Mouse (Mus musculus): Measurements from ENCODE around the gene Usp21. TPM values are rescaled to one million over a fixed set of nuclear protein-coding genes. Genes with fewer than 3 reads are reported as not detected.

Usp21 gene
- polyA plus RNA-seq, 1 experiment from 2014 or later: 119 TPM

- Histone ChIP-seq H3K4me1 (peaks cover 18% of the 10 kb centered on the region), H3K9ac (replicated peaks) (no peak overlapping the region), H3K27ac (replicated peaks) (no peak overlapping the region), H3K4me2 (replicated peaks) (no peak overlapping the region), H3K27me3 (no peaks in the 10 kb centered on the region), H3K9me3 (no peaks in the 10 kb centered on the region), H3K36me3 (peaks cover 63% of the 10 kb centered on the region), H3K4me3 (no peak overlapping the region)
- no peak for ATAC-seq (ENCODE audit: low FRiP score, low read depth)
- WGBS: 84% methylated on average over 11 of the region's 11 CpGs
These were observed 12.6 kb downstream of the Usp21 start for GRCm38 (mm10) chr1:171275144-171275734.

- peaks cover 11% of the 10 kb centered on the region for H3K4me1 ChIP-seq
- H3K4me2 ChIP-seq (replicated peaks): no peak overlapping the region
- peaks cover 63% of the 10 kb centered on the region for H3K36me3 ChIP-seq
- H3K27me3 ChIP-seq: no peaks in the 10 kb centered on the region
- no peak overlapping the region for H3K27ac ChIP-seq (replicated peaks)
- no peak for ATAC-seq (ENCODE audit: low FRiP score, low read depth)
- H3K4me3 ChIP-seq: no peak overlapping the region
- 90% methylated on average over 12 of the region's 12 CpGs for WGBS
- H3K9me3 ChIP-seq: no peaks in the 10 kb centered on the region
- H3K9ac ChIP-seq (replicated peaks): no peak overlapping the region
These were observed 13.6 kb downstream of the Usp21 start for GRCm38 (mm10) chr1:171274171-171274570.

- no peak for ATAC-seq (ENCODE audit: low FRiP score, low read depth)
- Histone ChIP-seq H3K36me3 (peaks cover 46% of the 10 kb centered on the region), H3K4me3 (no peak overlapping the region), H3K9me3 (no peaks in the 10 kb centered on the region), H3K27ac (replicated peaks) (no peak overlapping the region), H3K27me3 (no peaks in the 10 kb centered on the region), H3K4me1 (peaks cover 11% of the 10 kb centered on the region), H3K9ac (replicated peaks) (no peak overlapping the region), H3K4me2 (replicated peaks) (no peak overlapping the region)
- WGBS: 92% methylated on average over 3 of the region's 3 CpGs
These were observed 15.7 kb downstream of the Usp21 start for GRCm38 (mm10) chr1:171272086-171272485.

GRCm38 (mm10) chr1:171271622-171272021 lies 16.2 kb downstream of the Usp21 start:
- Histone ChIP-seq H3K4me2 (replicated peaks) (no peak overlapping the region), H3K4me1 (peaks cover 11% of the 10 kb centered on the region), H3K9ac (replicated peaks) (no peak overlapping the region), H3K9me3 (no peaks in the 10 kb centered on the region), H3K27me3 (no peaks in the 10 kb centered on the region), H3K36me3 (peaks cover 41% of the 10 kb centered on the region), H3K4me3 (no peak overlapping the region), H3K27ac (replicated peaks) (no peak overlapping the region)
- WGBS: 83% methylated on average over 10 of the region's 10 CpGs
- no peak for ATAC-seq (ENCODE audit: low FRiP score, low read depth)

- no peak for ATAC-seq (ENCODE audit: low FRiP score, low read depth)
- Histone ChIP-seq H3K4me3 (peak overlapping the region; percentile 80), H3K27ac (replicated peaks) (no peak overlapping the region), H3K9me3 (no peaks in the 10 kb centered on the region), H3K4me2 (replicated peaks) (peak overlapping the region; percentile 97), H3K4me1 (peaks cover 11% of the 10 kb centered on the region), H3K9ac (replicated peaks) (peak overlapping the region; percentile 84), H3K36me3 (peaks cover 37% of the 10 kb centered on the region), H3K27me3 (no peaks in the 10 kb centered on the region)
- 65% methylated on average over 9 of the region's 9 CpGs for WGBS
These were observed 16.6 kb downstream of the Usp21 start for GRCm38 (mm10) chr1:171271196-171271595.

GRCm38 (mm10) chr1:171270573-171270900 lies 17.3 kb downstream of the Usp21 start:
- Histone ChIP-seq H3K4me2 (replicated peaks) (peak overlapping the region; percentile 97), H3K36me3 (peaks cover 30% of the 10 kb centered on the region), H3K9me3 (no peaks in the 10 kb centered on the region), H3K4me3 (peak overlapping the region; percentile 80), H3K4me1 (peaks cover 11% of the 10 kb centered on the region), H3K9ac (replicated peaks) (peak overlapping the region; percentile 84), H3K27ac (replicated peaks) (no peak overlapping the region), H3K27me3 (no peaks in the 10 kb centered on the region)
- WGBS: 1% methylated on average over 19 of the region's 19 CpGs
- peak; percentile 70 for ATAC-seq (ENCODE audit: low FRiP score, low read depth)

GRCm38 (mm10) chr1:171269848-171270572 lies 17.8 kb downstream of the Usp21 start, which contains the start of gene B4galt3:
B4galt3 (plus strand) TSS chr1:171270328.
- WGBS: 3% methylated on average over 36 of the region's 36 CpGs
- Histone ChIP-seq H3K4me2 (replicated peaks) (peak within 1 kb of the TSS; percentile 97), H3K9ac (replicated peaks) (peak within 1 kb of the TSS; percentile 84), H3K36me3 (peaks cover 25% of the 10 kb centered on the region), H3K4me1 (peaks cover 11% of the 10 kb centered on the region), H3K9me3 (no peaks in the 10 kb centered on the region), H3K27me3 (no peaks in the 10 kb centered on the region), H3K4me3 (peak within 1 kb of the TSS; percentile 80), H3K27ac (replicated peaks) (no peak within 1 kb of the TSS; the same call in 1 of the 2 replicates)
- ATAC-seq (ENCODE audit: low FRiP score, low read depth): peak; percentile 97

GRCm38 (mm10) chr1:171268341-171268740 lies 19.4 kb downstream of the Usp21 start:
- Histone ChIP-seq H3K4me3 (no peak overlapping the region), H3K36me3 (peaks cover 9% of the 10 kb centered on the region; the same call in 1 of the 2 replicates), H3K27ac (replicated peaks) (no peak overlapping the region), H3K4me2 (replicated peaks) (no peak overlapping the region), H3K27me3 (no peaks in the 10 kb centered on the region), H3K4me1 (peaks cover 14% of the 10 kb centered on the region), H3K9me3 (no peaks in the 10 kb centered on the region), H3K9ac (replicated peaks) (no peak overlapping the region)
- no peak for ATAC-seq (ENCODE audit: low FRiP score, low read depth)
- 65% methylated on average over 1 of the region's 1 CpGs for WGBS

GRCm38 (mm10) chr1:171265971-171266744 lies 21.6 kb downstream of the Usp21 start:
- no peak overlapping the region for H3K4me3 ChIP-seq
- peaks cover 24% of the 10 kb centered on the region for H3K4me1 ChIP-seq
- H3K27me3 ChIP-seq: no peaks in the 10 kb centered on the region
- no peak for ATAC-seq (ENCODE audit: low FRiP score, low read depth)
- no peak overlapping the region for H3K4me2 ChIP-seq (replicated peaks)
- no peaks in the 10 kb centered on the region for H3K9me3 ChIP-seq
- no peak overlapping the region for H3K9ac ChIP-seq (replicated peaks)
- no peak overlapping the region for H3K27ac ChIP-seq (replicated peaks)
- WGBS: 75% methylated on average over 4 of the region's 4 CpGs
- H3K36me3 ChIP-seq: no peaks in the 10 kb centered on the region

- peak overlapping the region; percentile 54 for H3K27ac ChIP-seq (replicated peaks)
- WGBS: 88% methylated on average over 3 of the region's 3 CpGs
- peaks cover 15% of the 10 kb centered on the region for H3K4me1 ChIP-seq
- no peaks in the 10 kb centered on the region for H3K27me3 ChIP-seq
- no peaks in the 10 kb centered on the region for H3K36me3 ChIP-seq
- H3K9me3 ChIP-seq: no peaks in the 10 kb centered on the region
- H3K4me2 ChIP-seq (replicated peaks): peak overlapping the region; percentile 50
- H3K9ac ChIP-seq (replicated peaks): no peak overlapping the region
- ATAC-seq (ENCODE audit: low FRiP score, low read depth): no peak
- H3K4me3 ChIP-seq: no peak overlapping the region
These were observed 23.9 kb downstream of the Usp21 start for GRCm38 (mm10) chr1:171263666-171264461.

GRCm38 (mm10) chr1:171263185-171263611 lies 24.6 kb downstream of the Usp21 start:
- Histone ChIP-seq H3K36me3 (no peaks in the 10 kb centered on the region), H3K4me2 (replicated peaks) (peak overlapping the region; percentile 50), H3K27ac (replicated peaks) (peak overlapping the region; percentile 54), H3K9ac (replicated peaks) (0 out of 2 replicates have a peak overlapping the region, but pooled peaks have one; percentile 17), H3K27me3 (no peaks in the 10 kb centered on the region), H3K4me1 (peaks cover 15% of the 10 kb centered on the region), H3K9me3 (no peaks in the 10 kb centered on the region), H3K4me3 (peak overlapping the region; percentile 29; the same call in 1 of the 2 replicates)
- ATAC-seq (ENCODE audit: low FRiP score, low read depth): peak; percentile 88
- 0% methylated on average over 2 of the region's 2 CpGs for WGBS

All from midbrain, embryonic 12.5 days (tissue).